Mouse (Mus musculus): ENCODE measurements at regions not wholly inside any gene's neighbourhood (a gene's known extent, or its start where the extent isn't known, plus 50 kb on each side); places are given as distances from the start of the nearest gene placed in this dataset.

DNA sequence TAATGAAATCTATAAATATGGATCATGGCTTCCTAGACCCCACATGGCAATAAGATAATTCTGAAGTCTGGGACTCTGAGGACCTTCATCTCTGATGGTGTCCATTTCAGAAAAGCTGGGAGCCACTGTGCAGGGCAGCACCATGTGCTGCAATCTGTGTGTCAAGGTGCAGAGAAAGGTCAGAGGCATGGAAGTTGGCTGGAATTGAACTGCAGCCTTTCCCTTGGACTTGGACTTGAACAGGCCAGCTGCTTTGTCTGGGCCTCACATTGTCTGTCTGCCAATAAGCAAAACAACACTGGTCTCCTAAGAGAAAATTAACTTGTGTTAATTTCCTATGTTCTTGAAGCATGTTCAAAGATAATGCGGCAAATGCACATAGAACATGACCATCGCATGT is 681.0 kb downstream of the Cypt12 start:
- no peak overlapping the region for H3K9ac ChIP-seq
- ATAC-seq (replicated peaks; ENCODE audit: insufficient number of reproducible peaks, insufficient read depth, low FRiP score, low read depth) = no peak
- 94% methylated on average over 2 of the region's 2 CpGs for WGBS
- H3K4me1 ChIP-seq (replicated peaks) = peaks cover 8% of the 10 kb centered on the region
- H3K4me2 ChIP-seq = no peak overlapping the region
- no peaks in the 10 kb centered on the region for H3K9me3 ChIP-seq (replicated peaks)
- H3K36me3 ChIP-seq = no peaks in the 10 kb centered on the region
- no peak overlapping the region for H3K27ac ChIP-seq
- H3K27me3 ChIP-seq = no peaks in the 10 kb centered on the region
- no peak overlapping the region for H3K4me3 ChIP-seq

DNA sequence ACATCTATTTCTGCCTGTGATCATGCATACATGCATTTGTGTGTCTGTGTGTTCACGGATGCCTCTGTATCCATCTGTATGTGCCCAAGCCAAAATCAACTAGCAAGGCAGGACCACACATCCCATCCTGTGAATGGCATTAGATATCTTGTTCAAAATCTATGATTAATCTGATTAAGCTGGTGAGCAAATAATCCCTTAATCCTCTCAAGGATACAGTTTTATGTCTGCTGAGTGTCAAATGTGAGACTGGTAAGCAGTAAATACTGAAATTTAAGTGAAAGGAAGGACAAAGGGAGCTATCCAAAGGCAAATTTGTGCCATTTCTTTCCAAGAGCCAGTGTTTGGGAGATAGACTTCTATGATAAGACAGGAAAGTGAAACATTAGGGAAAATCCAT is 683.4 kb downstream of the Cypt12 start:
- H3K4me1 ChIP-seq (replicated peaks) = no peaks in the 10 kb centered on the region
- 86% methylated on average over 1 of the region's 1 CpGs for WGBS
- no peaks in the 10 kb centered on the region for H3K9me3 ChIP-seq (replicated peaks)
- H3K27ac ChIP-seq = no peak overlapping the region
- H3K4me3 ChIP-seq = no peak overlapping the region
- H3K4me2 ChIP-seq = no peak overlapping the region
- no peak for ATAC-seq (replicated peaks; ENCODE audit: insufficient number of reproducible peaks, insufficient read depth, low FRiP score, low read depth)
- no peak overlapping the region for H3K9ac ChIP-seq
- H3K36me3 ChIP-seq = no peaks in the 10 kb centered on the region
- H3K27me3 ChIP-seq = no peaks in the 10 kb centered on the region

DNA sequence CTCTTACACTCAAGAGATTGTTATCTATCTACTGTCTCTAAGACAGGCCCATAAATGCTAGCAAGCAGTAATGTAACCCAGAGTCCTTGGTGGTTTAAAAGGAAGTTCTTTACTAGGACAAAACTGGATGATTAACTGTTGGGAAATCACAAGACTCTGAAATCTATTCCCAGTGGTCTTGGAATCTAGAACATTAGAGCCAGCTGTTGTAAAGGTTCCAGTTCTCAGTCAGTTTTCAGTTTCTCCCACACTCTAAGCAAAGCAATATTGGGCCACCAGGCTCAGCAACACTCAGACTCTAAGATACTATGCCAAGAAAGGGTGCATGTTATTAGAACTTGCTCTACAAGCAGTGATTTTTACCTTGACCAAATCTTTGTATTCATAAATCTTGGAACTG is 686.6 kb downstream of the Cypt12 start:
- no peak for ATAC-seq (replicated peaks; ENCODE audit: insufficient number of reproducible peaks, insufficient read depth, low FRiP score, low read depth)

DNA sequence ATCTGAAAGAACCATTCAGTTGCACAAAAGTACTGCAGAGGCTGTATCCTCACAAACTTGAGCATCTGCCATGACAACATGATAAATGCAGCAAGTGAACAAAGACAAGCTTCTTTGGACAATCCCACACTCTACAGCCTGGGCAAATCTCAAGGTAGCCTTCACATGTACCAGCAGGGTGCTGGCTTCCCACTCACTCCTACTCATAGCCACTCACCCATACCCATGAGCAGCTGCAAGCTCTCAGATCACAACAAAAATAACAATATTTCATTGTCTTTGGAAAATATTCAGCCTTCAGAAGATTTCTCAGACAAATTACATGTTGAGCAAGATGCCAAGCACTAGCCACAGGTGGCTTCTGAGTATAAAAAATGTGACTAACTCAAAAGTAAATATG is 689.3 kb downstream of the Cypt12 start:
- H3K4me2 ChIP-seq = no peak overlapping the region
- H3K27me3 ChIP-seq = no peaks in the 10 kb centered on the region
- H3K4me1 ChIP-seq (replicated peaks) = no peaks in the 10 kb centered on the region
- no peak overlapping the region for H3K9ac ChIP-seq
- H3K4me3 ChIP-seq = no peak overlapping the region
- no peaks in the 10 kb centered on the region for H3K9me3 ChIP-seq (replicated peaks)
- H3K27ac ChIP-seq = no peak overlapping the region
- no peak for ATAC-seq (replicated peaks; ENCODE audit: insufficient number of reproducible peaks, insufficient read depth, low FRiP score, low read depth)
- H3K36me3 ChIP-seq = no peaks in the 10 kb centered on the region

More for the DNA sequence above, 686.6 kb downstream of the Cypt12 start:
- H3K27me3 ChIP-seq = no peaks in the 10 kb centered on the region
- no peaks in the 10 kb centered on the region for H3K9me3 ChIP-seq (replicated peaks)
- H3K4me2 ChIP-seq = no peak overlapping the region
- H3K27ac ChIP-seq = no peak overlapping the region
- no peaks in the 10 kb centered on the region for H3K36me3 ChIP-seq
- H3K9ac ChIP-seq = no peak overlapping the region
- no peak overlapping the region for H3K4me3 ChIP-seq
- no peaks in the 10 kb centered on the region for H3K4me1 ChIP-seq (replicated peaks)

DNA sequence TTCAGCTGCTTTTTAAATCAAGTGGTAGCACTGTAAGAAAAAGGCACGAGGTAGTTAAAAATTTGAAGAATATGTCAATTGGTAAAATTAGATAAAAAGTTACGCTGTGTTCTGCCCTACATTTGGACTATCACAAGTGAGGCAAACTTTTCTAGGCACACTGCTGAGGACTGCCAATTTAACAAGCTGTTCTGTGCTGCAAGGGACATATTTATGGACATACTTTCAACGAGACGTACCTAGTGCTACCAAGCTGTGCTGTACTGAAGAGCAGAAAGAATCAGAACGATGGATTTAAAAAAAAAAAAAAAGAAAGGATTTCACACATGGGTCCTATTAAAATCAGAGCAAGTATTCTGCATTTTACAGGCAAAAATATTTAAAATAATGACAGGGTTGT is 692.1 kb downstream of the Cypt12 start:
- H3K9ac ChIP-seq = no peak overlapping the region
- H3K4me1 ChIP-seq (replicated peaks) = no peaks in the 10 kb centered on the region
- no peaks in the 10 kb centered on the region for H3K9me3 ChIP-seq (replicated peaks)
- 82% methylated on average over 5 of the region's 5 CpGs for WGBS
- no peak overlapping the region for H3K4me2 ChIP-seq
- no peak overlapping the region for H3K27ac ChIP-seq
- no peaks in the 10 kb centered on the region for H3K36me3 ChIP-seq
- H3K4me3 ChIP-seq = no peak overlapping the region
- no peak for ATAC-seq (replicated peaks; ENCODE audit: insufficient number of reproducible peaks, insufficient read depth, low FRiP score, low read depth)
- H3K27me3 ChIP-seq = no peaks in the 10 kb centered on the region

- H3K9ac ChIP-seq = no peak overlapping the region
- no peak overlapping the region for H3K4me2 ChIP-seq
- no peaks in the 10 kb centered on the region for H3K4me1 ChIP-seq (replicated peaks)
- H3K27ac ChIP-seq = no peak overlapping the region
- no peak overlapping the region for H3K4me3 ChIP-seq
- no peaks in the 10 kb centered on the region for H3K36me3 ChIP-seq
- H3K27me3 ChIP-seq = no peaks in the 10 kb centered on the region
- H3K9me3 ChIP-seq (replicated peaks) = no peaks in the 10 kb centered on the region
- no peak for ATAC-seq (replicated peaks; ENCODE audit: insufficient number of reproducible peaks, insufficient read depth, low FRiP score, low read depth)
- 61% methylated on average over 1 of the region's 1 CpGs for WGBS
Observed at GRCm38 (mm10) chr3:18641688-18642087, 693.5 kb downstream of the Cypt12 start.

GRCm38 (mm10) chr3:18643408-18644035 is 695.3 kb downstream of the Cypt12 start:
- no peaks in the 10 kb centered on the region for H3K4me1 ChIP-seq (replicated peaks)
- H3K27ac ChIP-seq = no peak overlapping the region
- no peak overlapping the region for H3K9ac ChIP-seq
- H3K36me3 ChIP-seq = no peaks in the 10 kb centered on the region
- 53% methylated on average over 4 of the region's 4 CpGs for WGBS
- ATAC-seq (replicated peaks; ENCODE audit: insufficient number of reproducible peaks, insufficient read depth, low FRiP score, low read depth) = no peak
- no peaks in the 10 kb centered on the region for H3K27me3 ChIP-seq
- H3K4me3 ChIP-seq = no peak overlapping the region
- H3K4me2 ChIP-seq = no peak overlapping the region
- H3K9me3 ChIP-seq (replicated peaks) = no peaks in the 10 kb centered on the region

DNA sequence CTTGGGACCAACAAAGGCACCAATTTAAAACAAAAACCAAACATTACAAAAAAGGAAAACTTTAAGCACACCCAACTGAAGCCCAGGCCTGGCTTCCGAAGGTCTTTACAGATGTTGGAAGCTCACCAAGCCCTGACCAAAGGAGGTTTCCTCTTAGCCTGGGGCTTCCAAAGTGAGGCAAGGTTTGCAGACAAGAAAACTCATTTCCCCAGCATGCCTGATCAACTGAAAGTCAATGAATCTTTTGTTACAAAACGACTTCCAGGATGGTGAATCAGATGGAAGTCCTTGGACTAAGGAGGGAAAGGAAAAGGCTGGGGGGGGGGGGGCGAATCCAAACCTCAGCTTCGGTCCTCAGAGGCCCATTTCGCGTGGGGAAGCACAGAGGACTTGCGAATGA is 697.3 kb downstream of the Cypt12 start:
- Histone ChIP-seq H3K27ac (no peak overlapping the region), H3K27me3 (no peaks in the 10 kb centered on the region), H3K9ac (no peak overlapping the region), H3K4me3 (no peak overlapping the region), H3K9me3 (replicated peaks) (no peaks in the 10 kb centered on the region), H3K4me2 (no peak overlapping the region), H3K36me3 (no peaks in the 10 kb centered on the region), H3K4me1 (replicated peaks) (no peaks in the 10 kb centered on the region)
- no peak for ATAC-seq (replicated peaks; ENCODE audit: insufficient number of reproducible peaks, insufficient read depth, low FRiP score, low read depth)
- WGBS = 72% methylated on average over 7 of the region's 7 CpGs

- Histone ChIP-seq H3K4me3 (no peak overlapping the region), H3K9ac (no peak overlapping the region), H3K4me2 (no peak overlapping the region), H3K4me1 (replicated peaks) (no peaks in the 10 kb centered on the region), H3K27me3 (no peaks in the 10 kb centered on the region), H3K36me3 (no peaks in the 10 kb centered on the region), H3K27ac (no peak overlapping the region), H3K9me3 (replicated peaks) (no peaks in the 10 kb centered on the region)
- WGBS = 82% methylated on average over 7 of the region's 7 CpGs
- no peak for ATAC-seq (replicated peaks; ENCODE audit: insufficient number of reproducible peaks, insufficient read depth, low FRiP score, low read depth)
Observed at GRCm38 (mm10) chr3:18645927-18646326, 697.7 kb downstream of the Cypt12 start.

GRCm38 (mm10) chr3:18653557-18653956 is 705.3 kb downstream of the Cypt12 start:
- 69% methylated on average over 1 of the region's 1 CpGs for WGBS
- H3K4me2 ChIP-seq = no peak overlapping the region
- no peak overlapping the region for H3K9ac ChIP-seq
- H3K36me3 ChIP-seq = no peaks in the 10 kb centered on the region
- no peaks in the 10 kb centered on the region for H3K27me3 ChIP-seq
- H3K27ac ChIP-seq = no peak overlapping the region
- no peak for ATAC-seq (replicated peaks; ENCODE audit: insufficient number of reproducible peaks, insufficient read depth, low FRiP score, low read depth)
- H3K4me1 ChIP-seq (replicated peaks) = no peaks in the 10 kb centered on the region
- H3K9me3 ChIP-seq (replicated peaks) = no peaks in the 10 kb centered on the region
- H3K4me3 ChIP-seq = no peak overlapping the region

DNA sequence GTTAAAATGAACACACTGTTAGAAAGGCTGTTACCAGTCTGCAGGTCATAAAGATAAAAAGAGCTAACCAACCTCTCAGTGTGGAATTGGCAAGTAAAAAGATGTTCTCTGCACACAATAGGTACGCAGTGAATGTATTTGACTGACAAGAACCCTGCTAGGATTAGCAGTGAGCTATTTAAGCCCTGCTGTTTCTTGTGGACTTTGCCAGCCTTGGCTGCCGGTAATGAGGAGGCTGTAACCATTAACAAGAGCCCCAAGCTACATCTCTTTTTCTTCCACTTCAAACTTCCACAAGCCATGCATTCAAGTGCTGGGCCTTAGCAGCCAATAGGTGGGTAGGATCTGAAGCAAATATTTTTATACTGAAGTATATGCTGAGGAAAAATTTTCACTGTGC is 717.5 kb downstream of the Cypt12 start:
- no peak overlapping the region for H3K4me2 ChIP-seq
- no peaks in the 10 kb centered on the region for H3K4me1 ChIP-seq (replicated peaks)
- no peak overlapping the region for H3K4me3 ChIP-seq
- no peaks in the 10 kb centered on the region for H3K36me3 ChIP-seq
- H3K9ac ChIP-seq = no peak overlapping the region
- ATAC-seq (replicated peaks; ENCODE audit: insufficient number of reproducible peaks, insufficient read depth, low FRiP score, low read depth) = no peak
- no peak overlapping the region for H3K27ac ChIP-seq
- H3K9me3 ChIP-seq (replicated peaks) = no peaks in the 10 kb centered on the region
- WGBS = 64% methylated on average over 2 of the region's 2 CpGs
- no peaks in the 10 kb centered on the region for H3K27me3 ChIP-seq

DNA sequence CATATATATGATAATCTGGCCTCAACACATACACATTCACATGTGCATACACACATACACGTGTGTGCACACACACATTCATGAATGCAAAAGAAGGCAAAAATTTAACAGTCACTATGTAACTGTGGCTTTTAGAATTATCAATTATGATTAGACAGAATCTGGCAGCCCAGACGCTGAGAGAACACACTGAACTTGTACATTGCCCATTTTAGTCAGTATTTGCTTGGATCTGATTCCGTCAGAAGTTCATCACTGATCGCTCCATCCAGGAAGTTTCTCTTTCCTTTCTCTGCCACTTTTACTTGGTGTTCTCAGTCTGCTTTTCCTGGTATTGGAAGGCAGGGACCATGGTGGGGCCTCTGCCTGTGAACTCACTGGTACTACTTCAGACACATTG is 719.5 kb downstream of the Cypt12 start:
- Histone ChIP-seq H3K4me2 (no peak overlapping the region), H3K9ac (no peak overlapping the region), H3K4me3 (no peak overlapping the region), H3K36me3 (no peaks in the 10 kb centered on the region), H3K27me3 (no peaks in the 10 kb centered on the region), H3K9me3 (replicated peaks) (no peaks in the 10 kb centered on the region), H3K4me1 (replicated peaks) (no peaks in the 10 kb centered on the region), H3K27ac (no peak overlapping the region)
- ATAC-seq (replicated peaks; ENCODE audit: insufficient number of reproducible peaks, insufficient read depth, low FRiP score, low read depth) = no peak
- WGBS = 77% methylated on average over 4 of the region's 4 CpGs

Data from heart, embryonic 15.5 days (tissue).